Mouse (Mus musculus): ENCODE results near the gene Necab3. TPM values are rescaled to one million over a fixed set of nuclear protein-coding genes. Genes with fewer than 3 reads are reported as not detected.

Gene Necab3
- total RNA-seq, 2 experiments from 2014 or later = 0.09 to 3.1 TPM

DNA sequence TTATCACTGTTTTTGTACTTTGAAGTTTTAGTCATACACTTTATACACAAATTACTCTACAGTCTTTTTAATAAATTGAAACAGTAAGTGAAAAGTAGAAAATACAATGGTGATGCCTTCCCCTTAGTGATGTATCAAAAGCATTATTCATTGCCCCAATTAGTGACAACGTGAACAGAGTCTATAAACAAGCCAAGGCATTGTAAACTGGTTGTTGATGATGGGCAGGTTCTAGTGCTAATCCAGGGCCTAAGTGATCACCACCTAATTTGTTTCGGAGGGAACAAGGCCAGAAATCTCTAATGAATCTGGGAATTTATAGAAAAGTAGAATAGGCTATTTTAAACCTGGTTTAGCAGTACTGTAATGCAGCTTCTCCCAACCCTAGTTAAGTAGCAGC lies 51.6 kb downstream of the Necab3 start:
- no peak for ATAC-seq (replicated peaks; ENCODE audit: low FRiP score, low TSS enrichment, poor library complexity, severe bottlenecking)

- no peak for ATAC-seq (replicated peaks; ENCODE audit: low FRiP score, low TSS enrichment, poor library complexity, severe bottlenecking)
These were observed 57.9 kb downstream of the Necab3 start for GRCm38 (mm10) chr2:154500758-154501157.

- ATAC-seq (replicated peaks; ENCODE audit: low FRiP score, low TSS enrichment, poor library complexity, severe bottlenecking) = peak; percentile 42; the same call in 1 of the 2 replicates
These were observed 58.9 kb downstream of the Necab3 start for GRCm38 (mm10) chr2:154499717-154500247.

DNA sequence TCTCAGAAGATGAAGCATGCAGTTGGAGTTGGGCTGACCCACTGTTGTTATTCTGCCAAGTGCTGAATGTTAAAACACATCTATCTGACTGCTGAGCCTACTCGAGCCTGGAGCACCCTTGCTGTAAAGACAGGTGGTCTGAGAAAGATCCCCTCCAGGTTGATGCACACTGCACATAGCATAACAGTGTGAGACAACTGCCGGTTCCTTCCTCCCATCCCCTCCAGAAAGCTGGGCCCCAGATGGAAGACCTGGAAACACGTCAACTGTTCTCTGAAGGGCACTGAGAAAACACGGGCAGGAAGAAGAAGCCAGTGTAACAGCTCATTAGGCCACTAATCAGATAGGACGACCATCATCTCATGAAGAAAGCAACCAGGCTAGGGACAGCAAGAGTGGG lies 60.1 kb downstream of the Necab3 start:
- peak; percentile 63 for ATAC-seq (replicated peaks; ENCODE audit: low FRiP score, low TSS enrichment, poor library complexity, severe bottlenecking)

DNA sequence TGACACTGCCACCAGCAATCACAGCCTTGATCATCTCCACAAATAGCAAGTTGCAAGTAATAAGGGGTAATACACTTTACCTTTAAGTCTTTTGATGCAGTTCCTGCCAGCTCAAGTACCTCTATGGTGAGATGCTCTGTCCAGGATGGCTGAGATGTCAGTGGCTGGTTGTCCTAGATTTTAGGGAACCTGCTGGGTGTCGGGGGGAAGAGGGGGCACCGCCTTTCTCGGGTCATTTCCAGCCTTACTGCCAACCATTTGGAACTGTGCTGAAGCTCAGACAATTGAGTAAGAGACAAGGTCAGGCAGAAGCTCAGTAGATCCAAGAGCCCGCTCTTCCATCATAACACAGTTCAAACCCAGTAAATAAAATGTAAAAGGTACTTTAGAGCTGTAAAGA lies 63.7 kb downstream of the Necab3 start:
- ATAC-seq (replicated peaks; ENCODE audit: low FRiP score, low TSS enrichment, poor library complexity, severe bottlenecking) = no peak

Other genes with a start within 250 kb of the Necab3 start
- 18.8 and 27.3 TPM in 2 replicates for gene Cdk5rap1, start 185.9 kb downstream of the Necab3 start, total RNA-seq (2014; fragmentation: Nextera tagmentation)
- 22.9 and 27.9 TPM in 2 replicates for gene Cdk5rap1, start 185.9 kb downstream of the Necab3 start, total RNA-seq (2017)
- 0.27 and 1.5 TPM in 2 replicates for gene Snta1, start 150.8 kb downstream of the Necab3 start, total RNA-seq (2014; fragmentation: Nextera tagmentation)
- 0.76 TPM in 1 of 2 replicates, not detected in the other for gene Snta1, start 150.8 kb downstream of the Necab3 start, total RNA-seq (2017)
- 17.0 and 20.8 TPM in 2 replicates for gene Cbfa2t2, start 122.4 kb downstream of the Necab3 start, total RNA-seq (2014; fragmentation: Nextera tagmentation)
- gene Cbfa2t2, start 122.4 kb downstream of the Necab3 start, total RNA-seq (2017) = 10.4 and 18.8 TPM in 2 replicates
- gene 1700003F12Rik, start 11.8 kb downstream of the Necab3 start, total RNA-seq (2014; fragmentation: Nextera tagmentation) = not detected in 2 replicates
- gene 1700003F12Rik, start 11.8 kb downstream of the Necab3 start, total RNA-seq (2017) = not detected in 2 replicates
- gene Actl10, start 7.1 kb downstream of the Necab3 start, total RNA-seq (2014; fragmentation: Nextera tagmentation) = not detected in 2 replicates
- not detected in 2 replicates for gene Actl10, start 7.1 kb downstream of the Necab3 start, total RNA-seq (2017)
- gene E2f1, start 11.0 kb upstream of the Necab3 start, total RNA-seq (2014; fragmentation: Nextera tagmentation) = 25.3 and 26.1 TPM in 2 replicates
- gene E2f1, start 11.0 kb upstream of the Necab3 start, total RNA-seq (2017) = 7.0 and 7.8 TPM in 2 replicates
- 17.3 and 18.1 TPM in 2 replicates for gene Pxmp4, start 44.8 kb upstream of the Necab3 start, total RNA-seq (2014; fragmentation: Nextera tagmentation)
- gene Pxmp4, start 44.8 kb upstream of the Necab3 start, total RNA-seq (2017) = 9.1 and 12.4 TPM in 2 replicates
- 5.1 and 7.1 TPM in 2 replicates for gene Zfp341, start 54.4 kb upstream of the Necab3 start, total RNA-seq (2014; fragmentation: Nextera tagmentation)
- gene Zfp341, start 54.4 kb upstream of the Necab3 start, total RNA-seq (2017) = 0.30 and 1.1 TPM in 2 replicates
- not detected in 2 replicates for gene 4930519P11Rik, start 54.5 kb upstream of the Necab3 start, total RNA-seq (2014; fragmentation: Nextera tagmentation)
- not detected in 2 replicates for gene 4930519P11Rik, start 54.5 kb upstream of the Necab3 start, total RNA-seq (2017)
- 79.5 and 118 TPM in 2 replicates for gene Chmp4b, start 92.8 kb upstream of the Necab3 start, total RNA-seq (2014; fragmentation: Nextera tagmentation)
- 95.1 and 99.0 TPM in 2 replicates for gene Chmp4b, start 92.8 kb upstream of the Necab3 start, total RNA-seq (2017)
- not detected in 2 replicates for gene Gm14214, start 211.1 kb upstream of the Necab3 start, total RNA-seq (2014; fragmentation: Nextera tagmentation)
- gene Gm14214, start 211.1 kb upstream of the Necab3 start, total RNA-seq (2017) = not detected in 2 replicates
- gene Raly, start 232.2 kb upstream of the Necab3 start, total RNA-seq (2014; fragmentation: Nextera tagmentation) = 153 and 167 TPM in 2 replicates
- gene Raly, start 232.2 kb upstream of the Necab3 start, total RNA-seq (2017) = 152 and 190 TPM in 2 replicates
- gene a, start 232.5 kb upstream of the Necab3 start, total RNA-seq (2014; fragmentation: Nextera tagmentation) = not detected in 2 replicates
- not detected in 2 replicates for gene a, start 232.5 kb upstream of the Necab3 start, total RNA-seq (2017)